Mouse (Mus musculus) heart, embryonic 11.5 days (tissue): ENCODE results near the gene Khdrbs1. TPM values are rescaled to one million over a fixed set of nuclear protein-coding genes. Genes with fewer than 3 reads are reported as not detected.
A peak's percentile ranks its signal among the peaks of the same experiment; 100 is the strongest.
"Not testable (repeated sequence)": the region's sequence is repeated elsewhere in the genome, so short reads cannot be mapped to it uniquely, and the experiment has no call there.

Experiments used
- ATAC-seq: fragments of 200-750 bp; cut with Nextera tagmentation; replicated peaks from 2 replicates; pipeline ENCODE4 v1.8.0; 2017; ENCODE audit warnings: moderate library complexity; ENCODE audit not compliant: insufficient number of reproducible peaks, low FRiP score, low TSS enrichment
- H3K27ac ChIP-seq: fragments of 300-500 bp; sonication (generic); 2 replicates; pipeline ENCODE4 v1.5.1; 2014; ENCODE audit warnings: mild to moderate bottlenecking, low read depth, low read length
- H3K27me3 ChIP-seq: fragments of 300-500 bp; sonication (generic); 2 replicates; pipeline ENCODE4 v1.6.1; 2014; ENCODE audit warnings: mild to moderate bottlenecking, low read length, mixed read lengths; ENCODE audit not compliant: control insufficient read depth, insufficient read depth
- H3K36me3 ChIP-seq: fragments of 300-500 bp; sonication (generic); 2 replicates; pipeline ENCODE4 v1.6.1; 2014; ENCODE audit warnings: mild to moderate bottlenecking, low read length, moderate library complexity, mixed read lengths; ENCODE audit not compliant: control insufficient read depth, insufficient read depth
- H3K4me1 ChIP-seq: fragments of 300-500 bp; sonication (generic); 2 replicates; pipeline ENCODE4 v1.6.1; 2014; ENCODE audit warnings: low read length; ENCODE audit not compliant: control insufficient read depth, insufficient read depth
- H3K4me2 ChIP-seq: fragments of 300-500 bp; sonication (generic); 2 replicates; pipeline ENCODE4 v1.6.1; 2014; ENCODE audit warnings: mild to moderate bottlenecking, moderate library complexity
- H3K4me3 ChIP-seq: fragments of 300-500 bp; sonication (generic); 2 replicates; pipeline ENCODE4 v1.5.1; 2014; ENCODE audit warnings: low read depth, low read length
- H3K9ac ChIP-seq: fragments of 300-500 bp; sonication (generic); 2 replicates; pipeline ENCODE4 v1.6.1; 2014; ENCODE audit warnings: mild to moderate bottlenecking, low read depth, low read length, moderate library complexity
- H3K9me3 ChIP-seq: fragments of 300-500 bp; sonication (generic); replicated peaks from 2 replicates; pipeline ENCODE4 v1.6.1; 2016; ENCODE audit warnings: low read length; ENCODE audit not compliant: control insufficient read depth
- WGBS: fragments of 180-500 bp; shearing (Covaris S2); extraction: QIAGEN DNeasy Blood & Tissue Kit; methylation state at CpG from one replicate; pipeline ENCODE4 v1.1.7; 2014; ENCODE audit not compliant: insufficient replicate concordance; 5-methylcytosine and 5-hydroxymethylcytosine counted together
- polyA plus RNA-seq: library from polyadenylated mRNA; unstranded; fragments of >200 nt; fragmentation: Nextera tagmentation; extraction: Ambion mirVana; gene quantifications from 2 replicates; pipeline ENCODE4 v1.2.1, GENCODE M21; 2014

Gene Khdrbs1
- polyA plus RNA-seq, 1 experiment from 2014 or later, result 73.0 TPM

DNA sequence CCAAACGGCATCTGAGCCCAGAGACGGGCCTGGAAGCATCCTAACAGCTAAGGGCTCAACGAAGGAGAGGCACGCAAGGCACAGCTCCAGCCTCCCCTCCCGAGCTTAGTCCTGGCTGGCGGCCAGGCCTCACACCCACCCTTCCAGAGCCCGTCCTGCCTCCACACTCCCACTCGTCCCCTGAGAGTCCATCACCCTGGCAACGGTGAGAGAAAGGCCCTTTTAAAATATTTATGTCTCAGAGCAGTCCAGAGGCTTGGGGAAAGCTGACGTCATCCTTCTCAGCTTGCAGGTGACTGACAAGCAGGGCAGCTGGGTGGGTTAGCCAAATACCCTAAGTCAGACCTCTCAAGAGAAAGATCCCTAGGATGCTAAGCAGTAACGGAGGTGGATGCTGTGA, 39.6 kb downstream of the Khdrbs1 start:
- WGBS, result 28% methylated on average over 11 of the region's 11 CpGs
- H3K4me1 ChIP-seq, result peaks cover 15% of the 10 kb centered on the region
- H3K9ac ChIP-seq, result no peak overlapping the region
- H3K27me3 ChIP-seq, result no peaks in the 10 kb centered on the region
- peaks cover 24% of the 10 kb centered on the region for H3K36me3 ChIP-seq
- peak overlapping the region; percentile 65 for H3K27ac ChIP-seq
- no peak overlapping the region for H3K4me3 ChIP-seq
- no peaks in the 10 kb centered on the region for H3K9me3 ChIP-seq
- peak; percentile 68 for ATAC-seq
- H3K4me2 ChIP-seq, result no peak overlapping the region

GRCm38 (mm10) chr4:129701503-129702377, 40.4 kb downstream of the Khdrbs1 start:
- Histone ChIP-seq H3K36me3 (peaks cover 24% of the 10 kb centered on the region), H3K9me3 (no peaks in the 10 kb centered on the region), H3K4me3 (no peak overlapping the region), H3K27ac (peak overlapping the region; percentile 65), H3K4me1 (peaks cover 17% of the 10 kb centered on the region), H3K4me2 (peak overlapping the region; percentile 17; the same call in 1 of the 2 replicates), H3K27me3 (no peaks in the 10 kb centered on the region), H3K9ac (no peak overlapping the region)
- ATAC-seq, result no peak
- 55% methylated on average over 17 of the region's 17 CpGs for WGBS

DNA sequence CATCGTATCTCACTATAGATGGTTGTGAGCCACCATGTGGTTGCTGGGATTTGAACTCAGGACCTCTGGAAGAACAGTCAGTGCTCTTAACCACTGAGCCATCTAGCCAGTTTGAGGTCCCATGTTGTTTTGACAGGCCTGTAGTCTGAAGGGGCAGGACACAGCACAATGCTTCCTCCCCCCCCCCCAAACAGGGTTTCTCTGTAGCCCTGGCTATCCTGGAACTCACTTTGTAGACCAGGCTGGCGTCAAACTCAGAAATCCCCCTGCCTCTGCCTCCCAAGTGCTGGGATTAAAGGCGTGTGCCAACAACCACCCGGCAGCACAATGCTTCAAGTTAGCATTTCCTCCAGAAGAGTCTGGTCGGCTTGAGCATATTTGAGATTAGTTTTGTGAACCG, 41.4 kb downstream of the Khdrbs1 start:
- H3K4me2 ChIP-seq, ATAC-seq, H3K9ac ChIP-seq, H3K27me3 ChIP-seq, H3K27ac ChIP-seq, H3K4me3 ChIP-seq, H3K9me3 ChIP-seq: not testable (repeated sequence)
- WGBS, result 90% methylated on average over 6 of the region's 6 CpGs
- Histone ChIP-seq H3K4me1 (peaks cover 19% of the 10 kb centered on the region), H3K36me3 (peaks cover 21% of the 10 kb centered on the region)

GRCm38 (mm10) chr4:129700216-129700615, 41.9 kb downstream of the Khdrbs1 start:
- Histone ChIP-seq H3K36me3 (peaks cover 17% of the 10 kb centered on the region), H3K9me3 (no peaks in the 10 kb centered on the region), H3K27me3 (no peaks in the 10 kb centered on the region), H3K4me1 (peaks cover 23% of the 10 kb centered on the region), H3K9ac (no peak overlapping the region), H3K4me3 (no peak overlapping the region), H3K27ac (no peak overlapping the region), H3K4me2 (no peak overlapping the region)
- WGBS, result 81% methylated on average over 1 of the region's 1 CpGs
- no peak for ATAC-seq

DNA sequence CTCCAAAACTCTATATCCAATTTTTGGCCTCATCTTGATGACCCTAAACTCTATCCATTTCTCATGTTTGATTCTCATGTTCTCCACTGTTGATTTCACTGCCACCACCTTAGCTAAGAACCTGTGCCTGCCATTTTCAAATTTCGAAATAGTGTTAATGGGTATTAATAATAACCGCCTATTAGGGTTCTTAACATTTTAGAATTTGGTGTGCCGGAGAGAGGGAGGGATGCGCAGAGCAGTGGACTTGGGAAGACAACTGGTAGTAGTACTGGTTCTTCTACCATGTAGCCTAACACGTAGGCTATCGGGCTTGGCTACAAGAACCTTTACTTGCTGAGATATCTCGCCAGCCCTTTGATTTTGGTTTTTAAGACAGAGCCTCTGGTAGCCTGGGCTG, 44.9 kb downstream of the Khdrbs1 start:
- Histone ChIP-seq H3K27me3 (no peaks in the 10 kb centered on the region), H3K9ac (peak overlapping the region; percentile 77), H3K36me3 (peaks cover 13% of the 10 kb centered on the region), H3K4me1 (peaks cover 15% of the 10 kb centered on the region), H3K4me2 (peak overlapping the region; percentile 72), H3K9me3 (no peaks in the 10 kb centered on the region), H3K4me3 (peak overlapping the region; percentile 81), H3K27ac (peak overlapping the region; percentile 83; the same call in 1 of the 2 replicates)
- no peak for ATAC-seq
- 84% methylated on average over 7 of the region's 7 CpGs for WGBS

GRCm38 (mm10) chr4:129696158-129696985, 45.7 kb downstream of the Khdrbs1 start, which contains the start of gene Tmem39b:
Tmem39b (minus strand) TSS chr4:129696838.
- Histone ChIP-seq H3K36me3 (peaks cover 10% of the 10 kb centered on the region; the same call in 1 of the 2 replicates), H3K9ac (peak within 1 kb of the TSS; percentile 77), H3K9me3 (no peaks in the 10 kb centered on the region), H3K27me3 (no peaks in the 10 kb centered on the region), H3K27ac (peak within 1 kb of the TSS; percentile 83), H3K4me2 (peak within 1 kb of the TSS; percentile 72), H3K4me1 (peaks cover 8% of the 10 kb centered on the region; the same call in 1 of the 2 replicates), H3K4me3 (peak within 1 kb of the TSS; percentile 81)
- under 1% methylated on average over 57 of the region's 57 CpGs for WGBS
- ATAC-seq, result peak; percentile 79

DNA sequence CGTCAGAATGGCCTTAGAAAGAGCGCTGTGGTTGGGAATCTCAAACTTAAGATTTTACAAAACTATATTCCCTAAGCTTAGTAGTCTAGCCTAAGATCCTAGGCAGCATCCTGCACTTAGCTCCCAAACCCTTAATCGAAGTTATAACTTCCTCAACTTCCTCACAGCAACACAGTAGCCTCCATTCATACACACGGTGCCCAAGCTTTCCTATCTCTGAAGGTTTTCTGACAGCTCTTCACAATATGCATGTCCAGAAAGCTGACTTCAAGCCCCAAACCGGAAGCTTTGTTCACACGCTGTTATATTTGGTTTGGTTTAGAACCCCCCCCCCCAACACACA, 46.3 kb downstream of the Khdrbs1 start:
- peaks cover 12% of the 10 kb centered on the region for H3K36me3 ChIP-seq
- H3K4me1 ChIP-seq, result peaks cover 8% of the 10 kb centered on the region; the same call in 1 of the 2 replicates
- peak overlapping the region; percentile 77 for H3K9ac ChIP-seq
- no peak for ATAC-seq
- no peaks in the 10 kb centered on the region for H3K9me3 ChIP-seq
- H3K27me3 ChIP-seq, result no peaks in the 10 kb centered on the region
- whole genome bisulfite sequencing, result 20% methylated on average over 6 of the region's 6 CpGs
- H3K27ac ChIP-seq, result peak overlapping the region; percentile 83
- peak overlapping the region; percentile 72 for H3K4me2 ChIP-seq
- peak overlapping the region; percentile 81 for H3K4me3 ChIP-seq

GRCm38 (mm10) chr4:129684531-129684930, 57.6 kb downstream of the Khdrbs1 start:
- Histone ChIP-seq H3K4me1 (no peaks in the 10 kb centered on the region), H3K4me3 (no peak overlapping the region), H3K27me3 (no peaks in the 10 kb centered on the region), H3K36me3 (peaks cover 34% of the 10 kb centered on the region), H3K9ac (no peak overlapping the region), H3K9me3 (no peaks in the 10 kb centered on the region), H3K27ac (no peak overlapping the region), H3K4me2 (no peak overlapping the region)
- ATAC-seq, result no peak
- 93% methylated on average over 6 of the region's 6 CpGs for WGBS
